Mouse (Mus musculus) cerebellum, adult 8-10 months (tissue): ENCODE results near the gene Havcr2.
"Not testable (repeated sequence)": the region's sequence is repeated elsewhere in the genome, so short reads cannot be mapped to it uniquely, and the experiment has no call there.

ENCODE experiments used
- DNase-seq: peaks from one replicate; pipeline ENCODE4 v3.0.0; 2022

Havcr2 gene

GRCm38 (mm10) chr11:46454453-46455045, at the start of gene Havcr2:
TSS of gene Havcr2 (plus strand) at chr11:46454935.
- DNase-seq, result no peak

GRCm38 (mm10) chr11:46404986-46405385, 49.7 kb upstream of the Havcr2 start:
- no peak for DNase-seq

GRCm38 (mm10) chr11:46406721-46407120, 48.0 kb upstream of the Havcr2 start:
- DNase-seq, result peak; percentile 9

- DNase-seq, result no peak
These were observed 44.6 kb upstream of the Havcr2 start for GRCm38 (mm10) chr11:46410018-46410563.

- no peak for DNase-seq
These were observed 36.3 kb upstream of the Havcr2 start for GRCm38 (mm10) chr11:46418438-46418837.

- no peak for DNase-seq
These were observed 35.9 kb upstream of the Havcr2 start for GRCm38 (mm10) chr11:46418860-46419259.

GRCm38 (mm10) chr11:46421086-46421888, 33.4 kb upstream of the Havcr2 start:
- no peak for DNase-seq

- not testable (repeated sequence) for DNase-seq
These were observed 26.6 kb upstream of the Havcr2 start for GRCm38 (mm10) chr11:46428131-46428530.

- no peak for DNase-seq
These were observed 24.6 kb upstream of the Havcr2 start for GRCm38 (mm10) chr11:46430123-46430522.

- peak; percentile 80 for DNase-seq
These were observed 23.6 kb upstream of the Havcr2 start for GRCm38 (mm10) chr11:46431129-46431528.

- no peak for DNase-seq
These were observed 19.4 kb upstream of the Havcr2 start for GRCm38 (mm10) chr11:46435363-46435762.

GRCm38 (mm10) chr11:46436760-46437458, 17.8 kb upstream of the Havcr2 start, which contains the start of gene Med7:
TSS of gene Med7 (plus strand) at chr11:46436925.
- DNase-seq, result peak; percentile 91

GRCm38 (mm10) chr11:46437459-46438000, 17.2 kb upstream of the Havcr2 start:
- peak; percentile 12 for DNase-seq

- DNase-seq, result no peak
These were observed 15.7 kb upstream of the Havcr2 start for GRCm38 (mm10) chr11:46439005-46439543.

GRCm38 (mm10) chr11:46441774-46442173, 13.0 kb upstream of the Havcr2 start:
- no peak for DNase-seq

GRCm38 (mm10) chr11:46443152-46443551, 11.6 kb upstream of the Havcr2 start:
- DNase-seq, result no peak

GRCm38 (mm10) chr11:46443979-46444378, 10.8 kb upstream of the Havcr2 start:
- DNase-seq, result no peak

GRCm38 (mm10) chr11:46446150-46446549, 8.6 kb upstream of the Havcr2 start:
- no peak for DNase-seq

- no peak for DNase-seq
These were observed 6.9 kb upstream of the Havcr2 start for GRCm38 (mm10) chr11:46447644-46448484.

- DNase-seq, result no peak
These were observed 5.2 kb upstream of the Havcr2 start for GRCm38 (mm10) chr11:46449461-46450080.

- DNase-seq, result no peak
These were observed 5.2 kb downstream of the Havcr2 start for GRCm38 (mm10) chr11:46459960-46460359.
